Mouse (Mus musculus): Measurements from ENCODE around the gene Uncx.

DNA sequence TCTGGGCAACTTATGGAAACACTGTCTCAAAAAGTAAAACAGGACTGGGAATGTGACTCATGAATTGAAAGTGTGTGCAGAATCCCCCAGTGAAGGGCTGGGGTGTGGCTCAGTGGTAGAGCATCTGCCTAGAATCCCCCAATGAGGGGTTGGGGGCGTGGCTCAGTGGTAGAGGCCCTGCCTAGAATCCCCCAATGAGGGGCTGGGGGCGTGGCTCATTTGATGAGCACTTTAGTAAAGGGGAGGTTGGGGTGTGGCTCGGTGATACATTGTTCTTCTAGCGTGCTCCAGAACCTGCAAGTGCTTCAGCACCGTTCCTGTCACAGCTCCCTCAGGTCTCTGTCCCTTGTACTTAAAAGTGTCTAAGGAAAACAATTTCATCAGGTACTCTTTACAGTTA lies 37.1 kb upstream of the Uncx start:
- TF ChIP-seq CTCF (conservative IDR thresholded peaks at IDR 0.05; ENCODE audit: insufficient read depth, insufficient read length, low read depth, low read length) (no peak), POLR2A (IDR thresholded peaks at IDR 0.05; ENCODE audit: low read depth, low read length) (no peak)

All from kidney, adult 2 months (tissue).